Mouse (Mus musculus) left cerebral cortex, adult 9 months (tissue): ENCODE measurements at regions not wholly inside any gene's neighbourhood (a gene's known extent, or its start where the extent isn't known, plus 50 kb on each side); places are given as distances from the start of the nearest gene placed in this dataset.

Source experiments
- DNase-seq, 2 experiments: peaks; one replicate each; pipeline ENCODE4 v3.0.0; 2022; ENCODE audit warnings: low spot score in 2 of 2

- DNase-seq: no peak
Observed at GRCm38 (mm10) chr10:126641792-126642289, 259.3 kb downstream of the Atp23 start.

DNA sequence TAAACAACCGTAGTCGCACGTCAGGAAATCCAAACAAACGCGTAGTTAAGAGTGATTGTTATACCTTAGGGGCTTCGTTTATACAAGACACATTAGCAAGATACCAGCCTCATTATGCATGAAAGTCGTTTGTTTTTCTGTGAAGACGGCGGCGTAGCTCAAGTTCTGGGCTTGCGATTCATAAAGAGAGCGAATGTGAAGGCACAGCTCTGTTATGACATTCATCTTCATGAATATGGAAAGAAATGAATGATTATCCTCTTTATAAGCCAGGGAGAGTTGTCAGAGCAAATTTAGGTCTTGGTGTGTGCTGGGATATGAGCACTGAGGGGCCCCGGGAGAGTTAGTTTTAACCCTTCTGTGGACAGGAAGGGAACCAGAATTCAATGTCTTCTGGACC is 266.4 kb downstream of the Atp23 start:
- DNase-seq: no peak

DNA sequence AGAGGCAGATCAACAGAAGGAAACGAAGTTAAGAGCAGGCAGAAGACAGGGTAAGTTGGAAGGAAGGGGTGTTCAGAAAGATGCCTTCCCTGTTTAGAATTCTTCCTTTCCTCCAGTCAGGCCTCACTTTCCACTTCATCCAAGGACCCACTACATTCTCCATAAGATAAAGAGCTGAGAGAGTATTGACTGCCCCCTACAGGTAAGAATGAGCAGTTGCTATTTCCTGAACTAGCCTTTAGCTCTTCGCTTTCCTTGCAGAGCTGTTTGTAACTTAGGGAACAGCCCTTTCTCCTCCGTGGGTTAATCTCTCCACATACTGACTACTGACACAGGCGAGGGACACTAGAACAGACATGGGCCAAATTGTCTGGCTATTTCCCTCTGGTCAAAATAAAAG is 273.1 kb downstream of the Atp23 start:
- no peak for DNase-seq

- DNase-seq: no peak
Observed at GRCm38 (mm10) chr10:126625466-126625865, 275.7 kb downstream of the Atp23 start.

GRCm38 (mm10) chr10:126620802-126621201 is 280.4 kb downstream of the Atp23 start:
- DNase-seq: no peak

DNA sequence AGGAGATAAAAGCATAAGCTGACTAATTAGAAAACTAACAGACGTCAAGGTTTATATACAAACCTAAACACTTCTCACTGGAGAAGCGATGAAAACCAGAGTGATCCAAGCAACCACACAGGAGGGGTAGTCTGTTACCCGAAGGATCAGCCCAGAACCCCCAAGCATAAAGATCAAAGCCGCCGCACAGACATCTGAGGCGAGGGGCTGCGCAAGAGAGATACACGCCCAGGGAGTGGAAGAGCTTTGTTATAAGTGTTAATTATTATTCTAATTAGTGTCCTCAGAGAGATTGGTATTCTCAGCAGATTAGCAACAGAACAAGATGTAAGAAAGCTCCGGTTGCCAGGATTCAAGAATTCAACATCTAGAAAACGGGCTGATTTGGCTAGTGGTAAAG is 281.2 kb downstream of the Atp23 start:
- DNase-seq: no peak

DNA sequence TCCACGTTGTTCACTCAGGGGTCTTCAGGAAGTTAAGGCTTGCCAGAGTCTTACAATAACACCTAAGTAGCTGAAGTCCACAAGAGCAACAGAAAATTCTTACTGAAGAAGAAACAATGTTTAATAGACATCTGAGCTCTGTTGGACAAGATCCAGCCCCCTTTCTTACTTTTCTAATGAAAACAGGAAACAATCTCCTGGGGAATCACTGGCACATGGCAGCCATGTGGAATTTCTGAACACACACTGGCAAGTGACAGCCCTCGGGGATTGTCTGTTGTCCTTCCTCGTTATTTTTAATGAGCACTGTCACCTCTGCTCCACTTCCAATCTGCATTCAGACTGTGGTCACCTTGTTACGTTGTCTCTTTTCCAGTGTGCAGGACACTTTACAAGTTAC is 288.9 kb downstream of the Atp23 start:
- DNase-seq: no peak

DNA sequence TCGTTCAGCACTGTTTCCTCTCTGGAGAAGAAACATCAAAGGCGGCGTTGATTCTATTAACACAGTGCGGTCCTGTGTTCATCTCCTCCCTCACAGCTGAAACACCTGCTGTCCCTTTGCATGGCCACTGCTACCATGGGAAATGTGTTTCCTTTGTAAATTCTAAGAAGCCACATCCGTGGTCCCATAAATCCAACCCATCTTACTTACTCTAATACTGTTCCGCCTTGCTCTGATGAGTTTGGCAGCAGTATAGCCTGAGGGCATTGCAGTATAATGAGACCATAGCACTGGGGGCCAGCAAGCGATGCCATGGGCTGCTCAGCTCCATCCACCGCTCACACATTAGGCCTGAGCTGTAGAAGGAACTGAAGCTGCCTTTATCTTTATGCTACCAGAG is 290.6 kb downstream of the Atp23 start:
- DNase-seq: no peak

DNA sequence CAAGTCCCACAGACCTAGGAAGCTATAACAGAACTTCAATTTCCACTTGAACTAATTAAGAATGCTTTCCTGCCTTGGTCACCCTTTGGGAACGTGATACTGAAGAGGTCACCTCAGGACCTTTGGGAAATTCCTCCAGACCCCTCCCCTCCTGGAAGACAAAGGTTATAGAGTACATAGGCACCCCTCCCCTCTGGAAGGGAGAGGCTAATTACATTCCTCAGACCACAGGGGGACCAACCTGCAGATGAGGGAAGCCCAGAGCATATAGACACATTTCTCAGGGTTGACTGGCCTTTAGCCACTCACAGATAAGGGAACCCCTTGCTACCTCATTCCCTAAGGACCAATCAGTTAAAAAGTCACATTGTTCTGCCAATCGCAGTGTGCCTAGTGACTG is 301.5 kb downstream of the Atp23 start:
- no peak for DNase-seq

GRCm38 (mm10) chr10:126568155-126568554 is 333.0 kb downstream of the Atp23 start:
- no peak for DNase-seq

GRCm38 (mm10) chr10:126565326-126565725 is 335.8 kb downstream of the Atp23 start:
- DNase-seq: no peak

GRCm38 (mm10) chr10:126555080-126555479 is 346.1 kb downstream of the Atp23 start:
- DNase-seq: no peak

DNA sequence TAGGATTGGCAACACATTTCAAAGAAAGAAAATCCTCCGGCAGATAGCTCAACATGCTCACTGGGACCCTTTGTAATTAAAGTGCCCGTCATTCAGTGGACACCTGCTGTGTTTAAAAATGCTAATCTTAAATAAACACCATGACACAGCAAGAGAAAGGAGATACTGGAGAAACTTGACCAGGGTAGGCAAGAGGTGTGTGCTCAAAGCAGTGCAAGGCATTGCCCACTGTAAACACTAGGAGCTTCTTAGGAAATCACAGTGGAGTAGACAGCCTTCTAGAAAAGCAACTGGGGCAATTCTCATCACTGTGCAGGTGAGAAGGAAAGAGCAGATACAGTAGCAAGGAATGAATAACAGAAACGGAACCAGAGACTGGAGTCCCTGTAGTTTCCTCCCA is 369.2 kb downstream of the Atp23 start:
- DNase-seq: no peak

DNA sequence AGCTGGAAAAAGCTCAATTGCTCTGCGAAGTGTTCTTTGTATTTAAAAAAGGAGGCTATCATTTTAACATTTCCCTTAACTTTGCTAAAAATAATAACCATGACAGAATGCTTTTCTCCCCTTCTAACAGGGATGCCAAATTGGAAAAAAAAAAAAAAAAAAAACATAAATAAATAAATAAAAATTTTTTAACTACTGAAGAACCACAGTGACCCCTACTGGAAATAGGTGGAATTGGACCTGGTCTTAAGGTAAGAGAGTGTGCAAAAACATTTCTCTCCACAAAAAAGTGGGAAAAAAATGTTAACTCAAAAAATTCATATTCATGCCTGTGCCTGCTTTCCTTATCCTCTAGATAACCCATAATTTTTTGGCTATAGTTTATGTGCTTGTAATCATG is 369.8 kb downstream of the Atp23 start:
- peak in 1 of 2 experiments; percentile 21 for DNase-seq

GRCm38 (mm10) chr10:126528801-126529200 is 372.4 kb downstream of the Atp23 start:
- no peak for DNase-seq

- DNase-seq: no peak
Observed at GRCm38 (mm10) chr10:126526186-126526585, 375.0 kb downstream of the Atp23 start.

GRCm38 (mm10) chr10:126521836-126522815 is 379.0 kb downstream of the Atp23 start:
- no peak for DNase-seq

GRCm38 (mm10) chr10:126520973-126521372 is 380.2 kb downstream of the Atp23 start:
- no peak for DNase-seq

DNA sequence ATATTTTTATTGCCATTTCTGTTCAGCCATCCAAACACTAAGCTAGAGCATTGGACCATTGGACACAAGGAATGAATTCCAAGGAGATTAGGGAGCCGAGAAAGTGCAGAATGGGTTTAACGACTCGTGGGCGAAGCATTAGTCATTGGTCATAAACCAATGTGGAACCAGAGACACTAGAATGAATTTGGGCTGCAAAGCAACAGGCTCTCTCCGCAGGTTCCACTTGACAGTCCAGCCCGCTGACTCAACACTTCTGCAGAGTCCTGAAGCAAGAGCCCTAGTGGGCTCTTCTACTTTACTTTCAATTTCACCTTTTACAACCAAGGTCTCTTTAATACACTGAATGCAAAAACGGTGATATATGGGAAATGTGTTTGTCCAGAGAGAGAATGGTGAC is 388.0 kb downstream of the Atp23 start:
- DNase-seq: no peak

GRCm38 (mm10) chr10:126511511-126511910 is 389.6 kb downstream of the Atp23 start:
- peak; percentile 78 to 95 for DNase-seq

DNA sequence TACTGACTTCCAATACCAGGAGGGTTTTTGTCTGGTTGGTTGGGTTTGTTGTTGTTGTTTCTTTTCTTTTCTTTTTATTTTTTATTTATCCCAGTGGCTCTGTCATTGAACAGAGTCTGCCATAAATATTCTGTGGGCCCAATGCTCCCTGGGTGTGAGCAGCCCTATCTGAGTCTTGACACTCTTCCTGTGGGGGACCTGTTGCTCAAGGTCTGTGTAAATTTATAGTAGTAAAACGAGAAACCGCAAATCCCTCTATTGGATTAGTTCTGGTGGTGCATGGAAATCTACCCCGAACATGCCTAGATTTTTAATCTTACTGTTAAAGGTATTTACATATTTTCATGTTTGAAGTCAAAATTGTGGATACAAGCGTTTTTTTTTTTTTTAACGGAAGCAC is 395.2 kb downstream of the Atp23 start:
- DNase-seq: no peak

DNA sequence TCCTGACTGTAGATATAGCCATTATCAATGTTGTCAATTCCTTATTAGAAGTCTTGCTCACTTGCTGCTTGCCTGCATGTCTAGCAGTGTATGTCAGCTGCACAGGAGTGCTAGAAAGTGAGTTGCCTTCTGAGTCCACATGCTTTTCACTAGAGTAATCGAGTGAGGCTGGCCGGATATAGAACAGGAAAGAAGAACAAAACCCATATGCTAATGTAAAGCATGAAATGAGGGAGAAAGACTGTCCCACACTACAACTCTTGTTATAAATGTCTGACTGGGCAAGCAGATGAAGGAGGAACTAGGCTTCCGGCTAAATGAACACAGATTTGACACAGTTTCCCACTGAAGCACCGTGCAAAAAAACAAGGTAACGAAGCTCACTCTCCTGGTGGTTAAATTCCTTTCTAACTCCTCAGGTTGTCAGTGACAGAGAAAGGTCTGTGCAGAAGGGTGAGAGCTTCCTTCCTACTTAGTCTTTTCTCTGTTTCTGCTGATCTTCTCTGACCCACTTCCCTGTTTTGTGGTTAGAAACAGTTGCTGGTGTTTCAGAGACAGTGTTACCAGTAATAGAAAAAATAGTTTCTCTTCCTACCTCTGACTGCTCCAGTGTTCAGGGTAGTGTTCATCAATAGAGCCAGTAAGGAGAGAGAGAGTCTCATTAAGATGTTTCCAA is 399.0 kb downstream of the Atp23 start:
- DNase-seq: no peak

DNA sequence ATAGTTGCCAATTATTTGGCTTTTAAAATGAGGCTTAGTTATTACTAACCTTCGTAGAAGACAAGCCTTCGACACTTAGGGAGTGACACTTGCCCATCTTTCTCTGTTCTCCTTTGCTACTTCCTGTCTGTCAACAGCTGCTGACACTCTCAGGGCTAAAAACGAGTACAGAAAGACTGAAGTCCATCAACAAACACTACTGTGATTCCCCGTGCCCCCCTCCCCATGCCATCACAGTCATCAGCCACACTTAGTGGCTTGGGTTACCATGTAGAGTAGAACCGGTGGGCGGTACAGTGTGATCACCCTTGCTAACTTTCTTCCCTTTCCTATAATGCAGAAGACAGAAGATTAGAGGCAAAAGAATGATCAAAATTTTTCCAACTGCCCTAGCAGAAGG is 402.4 kb downstream of the Atp23 start:
- no peak for DNase-seq
